Mouse (Mus musculus): ENCODE measurements around the gene Ank.

Ank gene

DNA sequence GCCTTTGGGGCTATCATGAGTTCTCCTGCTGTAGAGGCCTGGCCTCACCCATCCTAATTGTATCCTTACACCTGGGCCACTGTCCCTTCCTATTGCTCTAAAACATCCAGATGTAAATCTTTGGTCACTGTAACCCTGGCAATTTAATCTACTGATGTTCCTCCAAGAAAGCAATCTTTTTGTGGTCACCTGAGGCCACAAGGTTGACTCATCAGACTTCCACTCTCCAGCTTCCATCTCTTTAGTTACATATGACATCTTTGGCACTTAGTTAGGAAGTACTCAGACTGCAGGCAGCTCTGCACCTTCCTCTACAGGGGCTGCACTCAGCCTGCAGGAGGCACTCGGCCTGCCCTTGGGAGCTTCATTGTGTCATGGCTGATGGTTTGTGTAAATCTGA lies 110.4 kb downstream of the Ank start:
- DNase-seq (ENCODE audit: low spot score) = no peak

DNA sequence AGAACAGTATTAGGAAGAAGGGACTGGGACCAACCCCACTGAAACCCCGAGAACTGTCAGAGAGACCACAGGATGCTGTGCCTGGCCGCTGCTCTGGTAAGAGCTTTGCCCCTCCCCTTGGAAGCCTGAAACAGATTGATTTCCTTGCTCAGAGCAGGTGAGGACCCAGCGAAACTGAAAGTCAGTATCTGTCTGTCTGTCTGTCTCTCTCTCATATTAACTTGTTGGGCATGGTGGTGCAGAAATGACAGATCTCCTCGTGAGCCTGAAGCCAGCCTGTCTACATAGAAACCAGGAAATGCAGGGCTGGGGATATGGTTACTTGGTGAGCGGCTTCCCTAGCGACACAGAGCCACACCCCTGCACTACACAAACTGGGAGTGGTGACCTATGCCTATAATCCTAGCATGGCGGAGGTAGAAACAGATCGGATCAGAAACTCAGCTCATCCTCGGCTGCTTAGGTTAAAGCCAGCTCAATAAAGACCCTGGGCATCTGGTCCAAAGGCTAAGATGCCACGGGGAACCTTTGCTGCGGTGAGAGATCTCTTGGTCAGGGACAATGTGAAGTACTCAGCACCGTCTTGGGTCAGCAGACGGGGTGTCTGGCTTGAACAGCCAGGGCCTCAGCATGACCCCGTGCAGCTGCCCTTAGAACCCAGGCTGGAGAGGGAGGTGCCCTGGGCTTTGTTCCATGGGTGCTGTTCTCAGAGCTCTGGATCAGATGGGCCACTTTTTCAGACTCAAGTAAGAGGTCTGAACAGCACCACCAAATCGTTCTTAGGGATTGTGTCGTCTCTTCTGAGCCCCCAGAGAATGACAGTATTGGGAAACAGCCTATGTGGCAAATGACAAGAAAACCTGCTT lies 111.7 kb downstream of the Ank start:
- DNase-seq (ENCODE audit: low spot score) = no peak

DNA sequence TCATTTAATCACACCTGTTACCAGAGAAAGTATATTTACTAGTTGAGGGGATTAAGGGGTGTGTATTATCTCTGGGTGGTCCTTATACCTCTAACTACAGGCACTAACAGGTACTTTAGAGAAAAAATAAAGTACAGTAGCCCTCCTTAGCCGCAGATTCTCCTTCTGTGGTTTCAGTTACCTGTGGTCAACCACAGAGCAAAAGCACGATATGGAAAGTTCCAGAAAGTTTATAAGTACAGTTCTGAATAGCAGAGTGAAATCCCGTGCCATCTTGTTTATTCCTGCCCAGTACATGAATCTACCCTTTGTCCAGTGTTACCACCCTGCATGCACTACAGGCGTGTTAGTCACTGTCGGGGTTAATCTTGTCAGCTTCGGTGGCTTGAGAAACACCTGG lies 112.4 kb downstream of the Ank start:
- no peak for DNase-seq (ENCODE audit: low spot score)

DNA sequence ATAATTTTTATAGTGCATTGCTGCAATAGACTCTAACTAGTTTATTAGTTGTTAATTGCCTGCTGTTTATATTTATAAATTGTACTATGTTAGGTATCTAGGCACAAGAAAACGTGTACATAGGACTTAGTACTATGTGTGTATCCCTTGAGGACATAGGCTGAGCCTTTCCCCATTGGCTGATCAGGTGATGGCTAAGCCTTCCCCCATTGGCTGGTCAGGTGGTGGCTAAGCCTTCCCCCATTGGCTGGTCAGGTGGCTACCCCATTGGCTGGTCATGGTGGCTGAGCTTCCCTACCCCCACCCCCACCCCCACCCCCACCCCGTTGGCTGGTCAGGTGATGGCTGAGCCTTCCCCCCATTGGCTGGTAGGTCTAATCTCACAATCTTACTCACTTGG lies 113.4 kb downstream of the Ank start:
- DNase-seq (ENCODE audit: low spot score) = no peak

DNA sequence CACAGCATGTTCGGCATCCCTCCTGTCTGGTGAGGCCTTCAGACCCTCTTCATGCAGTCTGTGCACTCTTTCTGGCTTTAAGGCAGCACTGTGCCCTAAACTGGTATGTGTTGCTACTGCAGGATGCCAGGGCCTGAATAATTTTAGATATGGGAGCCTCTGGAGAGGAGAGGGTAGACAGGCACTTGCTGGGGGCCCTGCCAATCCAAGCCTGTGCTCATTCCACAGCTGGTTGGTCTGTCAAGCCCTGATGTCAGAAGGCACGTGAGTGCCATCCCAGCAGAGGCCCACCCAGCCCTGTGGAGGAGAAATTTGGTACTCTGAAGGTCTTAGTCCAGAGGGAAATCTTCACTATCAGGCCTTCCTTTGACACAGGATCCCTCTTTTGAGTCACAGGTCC lies 114.3 kb downstream of the Ank start:
- no peak for DNase-seq (ENCODE audit: low spot score)

DNA sequence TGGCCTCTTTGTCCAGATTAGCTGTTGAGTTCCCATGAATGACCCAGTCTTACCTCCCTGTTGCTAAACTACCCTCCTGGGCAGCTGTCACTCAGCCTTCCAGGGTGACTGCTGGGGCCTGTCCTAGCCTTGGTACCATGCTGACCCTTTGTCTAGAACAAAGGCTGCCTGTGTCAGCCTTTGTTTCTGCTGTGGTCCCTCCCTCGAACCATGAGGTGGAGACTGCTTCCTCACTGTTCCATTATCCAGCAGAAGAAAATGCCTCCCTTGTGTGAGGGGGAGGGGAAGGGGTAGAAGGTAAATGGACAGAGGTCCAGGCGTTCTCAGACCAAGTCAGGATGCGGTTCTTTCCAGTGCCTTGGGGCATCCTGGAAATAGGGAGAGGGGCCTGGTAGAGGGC lies 115.2 kb downstream of the Ank start:
- no peak for DNase-seq (ENCODE audit: low spot score)

DNA sequence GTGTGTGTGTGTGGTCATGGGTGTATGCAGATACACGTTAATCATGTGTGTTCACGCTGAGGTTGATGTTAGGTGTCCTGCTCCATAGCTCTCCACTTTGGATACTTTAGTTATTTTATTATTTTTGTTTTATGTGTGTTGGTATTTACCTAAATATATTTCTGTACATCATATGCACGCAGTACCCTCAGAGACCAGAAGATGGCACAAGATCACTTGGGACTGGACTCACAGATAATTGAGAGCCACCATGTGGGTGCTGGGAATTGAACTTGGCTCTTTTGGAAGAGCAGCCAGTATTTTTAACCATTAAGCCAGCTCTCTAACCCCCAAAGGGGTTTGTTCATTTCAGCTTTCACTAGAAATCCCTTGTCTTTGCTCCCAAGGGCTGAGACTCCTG lies 116.0 kb downstream of the Ank start:
- no peak for DNase-seq (ENCODE audit: low spot score)

DNA sequence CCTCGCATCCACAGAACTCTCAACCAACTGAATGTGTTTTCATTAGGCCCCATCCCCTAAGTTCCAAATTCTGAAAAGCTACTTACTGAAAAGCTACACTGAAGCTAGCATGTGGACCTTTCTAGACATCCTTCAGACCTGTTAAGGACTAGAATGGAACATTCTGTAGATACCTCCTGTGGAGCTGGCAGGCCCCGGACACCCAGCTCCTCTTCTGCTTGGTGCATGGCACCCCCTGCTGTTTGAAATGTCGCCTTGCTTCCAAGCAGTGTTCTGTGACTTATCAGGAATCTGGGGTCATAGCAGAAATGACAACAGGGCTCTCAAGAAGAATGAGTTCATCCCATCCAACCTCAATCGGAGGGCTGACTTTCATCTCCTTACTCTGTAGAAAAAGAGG lies 116.6 kb downstream of the Ank start:
- DNase-seq (ENCODE audit: low spot score) = peak; percentile 52

DNA sequence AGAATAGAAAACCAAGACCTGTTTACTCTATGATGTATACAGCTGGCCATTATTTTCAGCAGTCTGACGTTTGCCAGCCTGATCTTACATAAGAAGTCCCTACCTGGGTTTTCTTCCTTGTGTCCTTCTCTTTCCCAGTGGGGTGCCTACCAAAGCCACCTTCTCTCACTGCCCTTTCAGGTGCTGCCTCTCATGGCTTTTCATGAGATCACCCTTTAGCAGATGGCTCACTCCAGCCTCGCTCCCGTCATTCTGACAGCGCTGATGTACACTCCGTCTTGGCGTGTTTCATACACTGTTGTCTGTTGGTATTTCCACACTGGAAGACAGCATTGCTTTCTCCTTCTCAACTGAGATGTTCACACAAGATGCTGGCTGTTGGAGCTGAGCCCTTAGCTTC lies 117.1 kb downstream of the Ank start:
- DNase-seq (ENCODE audit: low spot score) = no peak

DNA sequence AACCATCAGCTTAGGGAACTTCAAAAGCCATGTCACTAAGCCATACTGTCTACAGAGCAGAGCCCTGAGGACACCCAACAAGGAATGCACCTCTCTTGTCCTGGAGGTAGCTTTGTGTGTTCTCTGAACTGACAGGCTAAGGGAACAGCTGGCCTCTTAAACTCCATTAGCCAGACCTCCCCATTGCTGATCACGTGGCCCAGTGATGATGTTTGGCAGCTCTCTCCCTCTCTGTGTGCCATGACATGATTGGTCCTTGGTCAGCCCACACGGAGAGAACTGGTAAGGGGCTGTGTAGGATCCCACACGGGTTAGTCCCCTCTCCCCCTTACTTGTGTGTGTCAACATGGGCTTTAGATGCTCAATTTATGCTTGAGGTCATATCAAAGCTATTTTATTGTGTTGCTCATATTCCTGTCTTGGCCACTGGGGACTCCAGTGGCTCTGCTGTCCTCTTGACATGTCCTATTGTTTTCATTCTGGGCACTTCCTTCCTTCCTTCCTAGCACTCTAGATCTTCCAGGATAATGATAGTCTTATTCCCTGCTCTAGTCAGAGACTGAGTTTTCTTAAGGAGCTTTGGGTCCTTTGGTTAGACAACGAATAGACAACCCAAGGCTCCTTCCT lies 119.1 kb downstream of the Ank start:
- DNase-seq (ENCODE audit: low spot score) = no peak

DNA sequence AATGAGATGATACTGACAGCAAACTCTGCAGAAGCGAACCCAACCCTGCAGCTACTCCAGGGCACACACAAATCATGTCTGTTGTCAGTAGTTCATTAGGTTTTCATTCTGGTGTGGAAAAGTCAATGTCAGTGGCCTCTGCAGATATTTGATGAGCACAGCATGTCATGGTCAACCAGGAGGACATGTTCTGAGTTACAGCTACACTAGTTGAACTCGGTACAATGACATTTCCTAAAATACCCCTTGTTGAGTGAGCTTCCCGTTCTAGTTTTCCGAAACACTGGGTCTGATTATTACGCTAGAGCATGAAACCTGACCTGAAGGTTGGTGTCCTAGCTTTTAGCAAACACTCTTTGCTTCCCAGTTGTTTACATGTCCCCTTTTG lies 119.6 kb downstream of the Ank start:
- DNase-seq (ENCODE audit: low spot score) = no peak

DNA sequence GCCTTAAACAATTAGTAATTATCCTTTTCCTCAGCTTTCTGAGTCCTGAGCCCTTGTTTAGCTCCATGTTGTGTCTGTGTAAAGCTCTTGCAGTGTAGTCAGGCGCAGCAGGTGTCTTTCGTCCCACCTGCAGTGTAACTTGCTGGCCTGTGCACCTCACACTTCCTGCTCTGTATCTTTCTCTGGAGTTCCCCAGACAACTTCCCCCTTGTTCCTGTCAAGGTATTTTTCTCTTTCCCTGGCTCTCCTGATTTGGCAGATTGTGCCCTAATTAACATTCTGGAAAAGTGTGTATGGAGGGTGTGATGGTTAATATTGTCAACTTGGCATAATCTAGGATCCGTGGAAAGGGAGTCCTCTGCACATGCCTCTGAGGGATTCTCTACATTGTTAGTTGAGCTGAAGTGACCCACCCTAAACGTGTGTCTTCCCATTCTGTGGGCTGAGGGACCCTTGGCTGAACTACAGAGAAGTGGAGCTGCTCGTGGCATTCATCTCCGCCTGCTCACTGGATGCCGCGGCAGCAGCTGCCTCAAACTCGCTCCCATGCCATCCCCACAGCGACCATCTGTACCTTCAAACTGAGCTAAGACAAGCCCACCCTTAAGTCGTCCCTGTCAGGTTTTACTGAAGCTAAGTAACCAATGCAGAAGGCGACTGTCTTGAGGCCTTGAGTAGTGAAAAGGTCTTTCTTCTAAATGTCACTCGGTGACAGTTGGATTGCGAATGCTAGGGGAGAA lies 121.8 kb downstream of the Ank start:
- DNase-seq (ENCODE audit: low spot score) = no peak

DNA sequence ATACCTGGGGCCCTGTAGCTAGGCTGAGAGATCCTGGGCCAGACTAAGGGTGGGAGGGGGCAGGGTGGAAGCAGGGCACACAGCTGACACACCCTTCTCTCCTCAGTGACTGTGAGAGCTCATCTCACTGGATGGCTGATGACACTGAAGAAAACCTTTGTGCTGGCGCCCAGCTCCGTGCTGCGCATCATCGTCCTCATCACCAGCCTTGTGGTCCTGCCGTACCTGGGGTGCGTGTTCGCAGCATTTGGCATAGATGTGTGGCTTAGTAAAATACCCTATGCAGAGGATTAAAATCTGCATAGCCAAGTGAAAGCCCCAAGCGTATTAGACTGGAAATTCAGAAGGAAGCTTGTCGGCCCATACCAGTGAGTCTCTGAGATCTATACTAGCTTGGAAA lies 124.3 kb downstream of the Ank start:
- DNase-seq (ENCODE audit: low spot score) = no peak

DNA sequence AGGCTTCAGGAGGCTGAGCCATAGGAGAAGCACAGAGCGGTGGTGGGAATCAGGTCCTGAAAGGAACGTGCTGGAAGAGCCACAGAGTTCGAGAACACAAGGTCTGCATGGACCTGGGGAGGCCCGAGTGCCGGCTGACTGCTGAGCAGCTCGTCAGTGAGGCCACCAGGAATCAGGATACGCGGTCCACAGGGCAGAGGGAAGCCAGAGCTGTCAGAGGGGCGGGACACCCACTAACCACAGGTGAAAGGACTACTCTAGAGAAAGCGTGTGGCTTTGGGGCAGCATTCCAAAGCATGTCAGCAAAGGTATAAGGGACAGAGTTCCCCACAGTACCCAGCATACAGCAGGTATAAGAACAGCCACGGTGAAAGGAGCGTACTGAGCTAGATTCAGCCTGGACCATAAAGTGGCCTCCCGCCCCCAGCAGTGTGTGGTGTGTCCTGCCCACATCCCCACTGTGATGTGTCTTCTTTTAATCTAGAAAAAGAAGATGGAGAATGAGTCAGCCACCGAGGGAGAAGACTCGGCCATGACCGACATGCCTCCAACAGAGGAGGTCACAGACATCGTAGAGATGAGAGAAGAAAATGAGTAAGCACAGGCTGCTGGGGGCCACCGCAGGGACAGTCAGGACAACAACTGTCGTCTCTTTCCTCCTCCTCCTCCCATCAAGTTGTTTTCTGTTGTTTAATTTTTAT lies 126.3 kb downstream of the Ank start:
- DNase-seq (ENCODE audit: low spot score) = no peak

DNA sequence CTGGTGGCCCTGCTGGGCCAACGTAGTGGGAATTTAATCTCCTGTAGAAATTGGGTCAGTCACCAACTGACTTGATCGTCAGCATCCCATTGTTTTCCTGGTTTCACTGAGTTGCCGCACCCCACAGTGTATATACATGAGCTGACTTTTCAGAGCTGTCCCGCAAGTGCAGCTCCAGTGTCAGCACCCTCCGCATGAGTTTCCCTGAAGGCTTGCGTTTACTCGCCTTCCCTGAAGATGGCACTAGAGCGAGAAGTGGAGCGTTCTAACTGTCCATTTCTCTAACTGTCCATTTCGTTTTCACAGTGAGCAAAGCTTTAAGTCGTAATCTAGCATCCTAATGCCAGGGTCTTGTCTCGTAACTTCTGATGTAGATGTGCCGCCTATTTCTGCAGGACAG lies 127.2 kb downstream of the Ank start:
- DNase-seq (ENCODE audit: low spot score) = no peak

DNA sequence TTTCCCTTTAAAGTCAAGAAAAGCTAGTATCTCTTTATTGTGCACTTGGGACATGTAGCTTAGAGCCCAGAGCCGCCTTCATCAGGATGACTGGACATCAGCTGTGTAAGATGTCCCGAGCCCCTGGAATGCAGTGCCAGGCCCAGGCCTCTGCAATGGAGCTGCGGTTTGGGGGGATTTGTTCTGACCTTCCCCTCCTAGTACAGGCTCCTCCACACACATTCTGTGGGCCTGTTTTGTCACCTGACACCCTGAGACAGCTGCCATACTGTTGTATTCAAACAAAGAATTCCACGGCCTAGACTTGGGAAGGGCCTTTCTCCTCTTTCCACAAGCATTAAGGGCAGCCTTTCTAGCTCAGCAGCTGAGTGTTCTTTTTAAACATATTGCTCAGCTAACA lies 128.5 kb downstream of the Ank start:
- DNase-seq (ENCODE audit: low spot score) = no peak

DNA sequence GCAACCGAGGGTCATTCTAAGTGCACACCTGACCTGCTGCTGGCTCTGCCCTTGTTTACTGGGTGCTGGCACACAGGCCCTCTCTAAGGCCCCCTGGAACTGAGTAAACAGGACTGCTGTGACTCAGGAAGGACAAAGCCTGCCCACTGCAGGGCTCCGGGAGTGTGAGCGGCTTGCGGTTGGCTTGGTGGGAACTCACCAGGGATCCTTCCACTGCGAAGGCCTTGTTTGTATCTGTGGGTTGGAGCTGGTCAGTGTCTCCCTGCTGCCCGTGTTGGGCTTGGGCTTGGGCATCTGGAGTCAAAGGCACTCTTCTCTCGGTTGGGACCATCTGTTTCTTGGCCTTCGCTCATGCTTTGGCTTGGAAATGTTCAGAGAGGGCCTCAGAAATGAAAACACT lies 129.1 kb downstream of the Ank start:
- DNase-seq (ENCODE audit: low spot score) = no peak

DNA sequence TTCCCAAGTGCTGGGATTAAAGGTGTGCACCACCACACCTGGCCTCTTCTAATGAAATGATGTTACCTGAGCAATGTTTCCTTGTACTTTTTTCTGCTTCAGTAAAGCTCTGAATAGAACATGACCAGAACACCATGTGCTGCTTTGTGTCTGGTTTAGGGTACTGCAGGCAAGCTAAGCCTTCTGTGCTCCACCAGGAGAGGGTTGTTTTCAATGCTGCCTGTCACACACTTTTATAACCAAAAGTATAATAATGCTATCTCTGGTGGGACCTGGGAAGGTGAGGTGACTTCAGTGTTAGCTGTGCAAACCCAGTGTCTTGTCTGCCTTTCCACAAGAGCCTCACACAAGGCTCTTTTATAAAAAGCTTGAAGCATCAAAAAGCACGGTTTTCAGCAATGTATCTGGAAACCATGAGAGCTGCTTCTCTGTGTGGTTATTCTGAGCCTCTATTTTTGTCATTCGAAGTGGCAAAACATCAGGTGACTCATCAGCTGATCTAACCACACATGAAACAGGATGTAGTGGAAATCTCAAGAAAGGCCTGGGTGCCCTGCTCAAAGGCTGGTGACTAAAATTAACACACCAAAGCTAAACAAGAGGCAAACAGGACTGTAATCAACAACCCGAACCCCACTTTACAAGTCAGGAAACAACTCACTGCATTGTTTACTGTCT lies 130.1 kb downstream of the Ank start:
- no peak for DNase-seq (ENCODE audit: low spot score)

DNA sequence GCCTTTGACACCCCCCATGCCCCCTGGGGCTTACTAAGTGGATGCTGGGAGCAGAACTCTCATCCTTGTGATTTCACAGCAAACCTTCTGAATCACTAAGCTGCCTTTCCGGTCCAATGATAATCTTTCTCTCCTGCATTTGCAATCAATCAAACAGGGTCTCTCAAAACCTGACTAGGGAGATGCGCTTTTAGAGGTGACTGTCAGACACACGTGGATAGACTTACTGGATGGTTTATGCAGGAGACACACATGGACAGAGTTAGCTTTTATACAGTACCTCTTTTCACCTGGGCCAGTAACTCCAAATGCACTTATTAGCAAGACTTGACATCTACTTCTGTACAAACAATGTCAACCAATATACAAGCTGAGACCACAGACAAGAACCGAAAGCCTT lies 131.0 kb downstream of the Ank start:
- DNase-seq (ENCODE audit: low spot score) = no peak

DNA sequence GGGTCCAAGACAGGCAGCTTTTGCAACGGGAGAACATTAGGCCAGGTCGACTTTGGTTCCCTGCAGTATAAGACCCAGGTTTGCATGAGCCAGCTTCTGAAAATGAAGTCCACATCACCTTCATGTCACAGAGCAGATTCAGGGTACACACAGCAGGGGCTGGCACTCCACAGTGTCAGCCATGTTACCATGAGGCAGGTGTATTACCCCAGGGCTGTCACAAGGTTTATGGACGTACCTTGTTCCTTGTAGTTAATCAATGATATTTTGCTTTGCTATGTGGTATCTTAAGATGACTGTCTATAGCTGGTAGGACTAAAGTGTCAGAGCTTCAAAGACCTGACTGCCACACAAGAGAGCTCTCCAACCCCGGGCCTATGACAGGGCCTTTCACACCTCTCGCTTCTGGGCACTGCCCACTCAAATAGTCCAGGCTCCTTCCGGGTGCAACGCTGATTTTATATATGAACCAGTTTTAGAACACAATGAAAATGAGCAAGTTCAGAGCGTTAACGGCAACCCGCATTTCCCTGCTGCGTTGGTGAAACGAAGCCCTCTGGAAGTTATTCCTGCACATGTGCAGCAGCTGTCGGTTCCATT lies 132.4 kb downstream of the Ank start:
- no peak for DNase-seq (ENCODE audit: low spot score)

DNA sequence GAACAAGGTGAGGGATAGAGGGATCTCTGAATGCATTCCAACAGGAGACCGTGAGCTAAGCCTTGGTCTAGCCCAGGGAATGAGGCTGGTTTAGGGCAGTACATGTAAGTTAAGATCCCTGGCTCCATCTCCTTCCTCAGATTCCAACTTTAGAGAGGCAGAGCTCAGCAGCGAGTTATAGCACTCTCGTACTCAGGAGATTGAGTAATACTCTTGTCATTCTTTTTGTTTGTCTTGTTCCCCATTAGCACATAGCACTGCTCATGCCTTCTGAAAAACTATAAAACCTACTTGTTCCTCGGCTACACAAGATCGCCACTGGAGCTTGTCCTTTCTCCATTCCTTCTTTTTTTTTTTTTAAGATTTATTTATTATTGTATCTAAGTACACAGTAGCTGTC lies 134.0 kb downstream of the Ank start:
- DNase-seq (ENCODE audit: low spot score) = no peak

DNA sequence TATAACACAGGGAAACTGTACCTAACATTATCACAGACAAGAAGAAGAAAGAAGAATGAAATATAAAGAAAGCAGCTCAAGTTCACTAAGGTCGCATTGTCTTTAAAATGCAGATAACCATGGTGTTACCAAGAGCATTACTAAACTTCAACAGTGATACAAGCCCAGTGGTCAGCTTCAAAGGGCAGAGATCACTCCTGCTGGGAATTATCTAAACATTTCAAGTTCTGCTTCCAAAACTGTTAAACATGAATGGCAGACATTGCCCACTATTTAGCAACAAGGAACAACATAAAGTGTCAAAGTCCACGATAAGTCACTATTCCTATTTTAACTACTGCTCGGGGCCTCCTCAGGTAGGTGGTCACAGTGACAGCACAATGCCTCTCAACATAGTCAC lies 138.1 kb downstream of the Ank start:
- no peak for DNase-seq (ENCODE audit: low spot score)

Measured in urinary bladder, postnatal 25 days (tissue).